Mouse (Mus musculus) liver, embryonic 14.5 days (tissue): ENCODE results near the gene Trim3.

Source experiments
- CTCF ChIP-seq: IDR thresholded peaks from 2 replicates; pipeline ENCODE4 v1.5.1; 2016; ENCODE audit warnings: antibody characterized with exemption, low read depth, control low read depth
- EP300 ChIP-seq: IDR thresholded peaks from 2 replicates; pipeline ENCODE4 v1.6.1; 2016; ENCODE audit warnings: antibody characterized with exemption, low read depth

- TF ChIP-seq EP300 (no peak), CTCF (no peak)
Observed at GRCm38 (mm10) chr7:105565071-105565836, 68.1 kb downstream of the Trim3 start.
